Mouse (Mus musculus) embryonic stem cell, embryonic (primary cell): ENCODE results near the gene Fggy.

Experiments used
- CTCF ChIA-PET, 4 experiments: fragments of 300-600 bp in 2 of 4; fragments of 350-600 bp in 2 of 4; sonication (Branson Sonifier 250); formaldehyde crosslinking; loops; one replicate each; lab custom pipeline; 2022; ENCODE audit warnings: inconsistent platforms in 2 of 4; lab: Charles Lee
- POLR2A ChIA-PET, 4 experiments: fragments of 300-600 bp in 2 of 4; fragments of 350-600 bp in 2 of 4; sonication (Branson Sonifier 250); formaldehyde crosslinking; loops; one replicate each; lab custom pipeline; 2022; ENCODE audit warnings: antibody characterized with exemption in 4 of 4, inconsistent platforms in 1 of 4; lab: Charles Lee

Fggy gene

GRCm38 (mm10) chr4:95794651-95795050 is 237.3 kb downstream of the Fggy start:
- ChIA-PET POLR2A (no interaction called here), CTCF (no interaction called here)

- POLR2A ChIA-PET, result no interaction called here
- CTCF ChIA-PET, result no interaction called here
Observed at GRCm38 (mm10) chr4:95795283-95795682, 238.0 kb downstream of the Fggy start.

- POLR2A ChIA-PET, result no interaction called here
- CTCF ChIA-PET, result no interaction called here
Observed at GRCm38 (mm10) chr4:95819650-95820049, 262.3 kb downstream of the Fggy start.

- ChIA-PET POLR2A (interaction anchor here in 1 of 4 experiments (0.5 kb wide), 1 partner anchor 391 kb away, joined by 6 read pairs; no protein-coding TSS in a partner anchor), CTCF (no interaction called here)
Observed at GRCm38 (mm10) chr4:95821906-95822579, 264.7 kb downstream of the Fggy start.

GRCm38 (mm10) chr4:95828164-95828563 is 270.9 kb downstream of the Fggy start:
- ChIA-PET POLR2A (no interaction called here), CTCF (interaction anchor here in 1 of 4 experiments (0.6 kb wide), 1 partner anchor 57 kb away, joined by 3 read pairs; no protein-coding TSS in a partner anchor)

GRCm38 (mm10) chr4:95830320-95830719 is 273.0 kb downstream of the Fggy start:
- ChIA-PET POLR2A (no interaction called here), CTCF (no interaction called here)

- POLR2A ChIA-PET, result no interaction called here
- CTCF ChIA-PET, result interaction anchor here in 1 of 4 experiments (0.6 kb wide), 1 partner anchor 840 kb away, joined by 3 read pairs; no protein-coding TSS in a partner anchor
Observed at GRCm38 (mm10) chr4:95839860-95840259, 282.6 kb downstream of the Fggy start.

GRCm38 (mm10) chr4:95840389-95841053 is 283.2 kb downstream of the Fggy start:
- ChIA-PET CTCF (interaction anchor here in 1 of 4 experiments (0.6 kb wide), 1 partner anchor 841 kb away, joined by 3 read pairs; no protein-coding TSS in a partner anchor), POLR2A (no interaction called here)

GRCm38 (mm10) chr4:95845981-95846617 is 288.8 kb downstream of the Fggy start:
- CTCF ChIA-PET, result no interaction called here
- POLR2A ChIA-PET, result no interaction called here

- ChIA-PET POLR2A (no interaction called here), CTCF (no interaction called here)
Observed at GRCm38 (mm10) chr4:95847219-95847618, 289.9 kb downstream of the Fggy start.

- ChIA-PET POLR2A (no interaction called here), CTCF (no interaction called here)
Observed at GRCm38 (mm10) chr4:95847664-95848063, 290.4 kb downstream of the Fggy start.

- CTCF ChIA-PET, result no interaction called here
- POLR2A ChIA-PET, result no interaction called here
Observed at GRCm38 (mm10) chr4:95849497-95849896, 292.2 kb downstream of the Fggy start.

- ChIA-PET POLR2A (interaction anchor here in 2 of 4 experiments (0.6 to 0.8 kb wide), 2 partner anchors 48 to 799 kb away, joined by 3 read pairs; partner anchors contain the start of gene Jun (in 1 of the 2)), CTCF (interaction anchor here in 1 of 4 experiments (1.0 kb wide), 1 partner anchor 74 kb away, joined by 3 read pairs; no protein-coding TSS in a partner anchor)
Observed at GRCm38 (mm10) chr4:95850044-95850739, 292.9 kb downstream of the Fggy start.

- POLR2A ChIA-PET, result no interaction called here
Observed at GRCm38 (mm10) chr4:95852257-95852656, 294.9 kb downstream of the Fggy start.

GRCm38 (mm10) chr4:95856008-95856407 is 298.7 kb downstream of the Fggy start:
- POLR2A ChIA-PET, result no interaction called here
- CTCF ChIA-PET, result no interaction called here

More at GRCm38 (mm10) chr4:95852257-95852656, 294.9 kb downstream of the Fggy start:
- CTCF ChIA-PET, result no interaction called here

GRCm38 (mm10) chr4:95860601-95861000 is 303.3 kb downstream of the Fggy start:
- POLR2A ChIA-PET, result no interaction called here
- CTCF ChIA-PET, result no interaction called here

GRCm38 (mm10) chr4:95861074-95861473 is 303.8 kb downstream of the Fggy start:
- CTCF ChIA-PET, result no interaction called here

GRCm38 (mm10) chr4:95861741-95862155 is 304.4 kb downstream of the Fggy start:
- ChIA-PET CTCF (no interaction called here), POLR2A (no interaction called here)

More at GRCm38 (mm10) chr4:95861074-95861473, 303.8 kb downstream of the Fggy start:
- POLR2A ChIA-PET, result no interaction called here

- POLR2A ChIA-PET, result no interaction called here
- CTCF ChIA-PET, result no interaction called here
Observed at GRCm38 (mm10) chr4:95862276-95862675, 305.0 kb downstream of the Fggy start.
